Mouse (Mus musculus) stomach, embryonic 16.5 days (tissue): ENCODE measurements around the gene Tjap1. TPM values are rescaled to one million over a fixed set of nuclear protein-coding genes. Genes with fewer than 3 reads are reported as not detected.

Experiments used
- ATAC-seq: fragments of 200-750 bp; cut with Nextera tagmentation; 2 replicates; pipeline ENCODE4 v1.8.0; 2017; ENCODE audit warnings: moderate number of reproducible peaks, moderate TSS enrichment; ENCODE audit not compliant: insufficient read depth, low FRiP score
- H3K27ac ChIP-seq: fragments of 300-500 bp; sonication (generic); 2 replicates; pipeline ENCODE4 v1.5.1; 2014; ENCODE audit warnings: low read length
- H3K27me3 ChIP-seq: fragments of 300-500 bp; sonication (generic); 2 replicates; pipeline ENCODE4 v1.6.1; 2014; ENCODE audit warnings: low read length, control low read depth, mixed read lengths; ENCODE audit not compliant: control insufficient read depth, insufficient read depth
- H3K36me3 ChIP-seq: fragments of 300-500 bp; sonication (generic); 2 replicates; pipeline ENCODE4 v1.6.1; 2014; ENCODE audit warnings: low read length; ENCODE audit not compliant: control insufficient read depth, insufficient read depth
- H3K4me1 ChIP-seq: fragments of 300-500 bp; sonication (generic); 2 replicates; pipeline ENCODE4 v1.6.1; 2014; ENCODE audit warnings: low read length, control low read depth, mixed read lengths; ENCODE audit not compliant: control insufficient read depth, insufficient read depth
- H3K4me2 ChIP-seq: fragments of 300-500 bp; sonication (generic); 2 replicates; pipeline ENCODE4 v1.6.1; 2014; ENCODE audit warnings: low read depth, low read length, mixed read lengths
- H3K4me3 ChIP-seq: fragments of 300-500 bp; sonication (generic); replicated peaks from 2 replicates; pipeline ENCODE4 v1.5.1; 2014; ENCODE audit warnings: mild to moderate bottlenecking, low read length
- H3K9ac ChIP-seq: fragments of 300-500 bp; sonication (generic); 2 replicates; pipeline ENCODE4 v1.6.1; 2014; ENCODE audit warnings: low read length
- H3K9me3 ChIP-seq: fragments of 300-500 bp; sonication (generic); replicated peaks from 2 replicates; pipeline ENCODE4 v1.6.1; 2016; ENCODE audit warnings: low read length, control low read depth; ENCODE audit not compliant: control insufficient read depth
- WGBS: fragments of 180-500 bp; shearing (Covaris S2); extraction: QIAGEN DNeasy Blood & Tissue Kit; methylation state at CpG from one replicate; pipeline ENCODE4 v1.1.7; 2014; 5-methylcytosine and 5-hydroxymethylcytosine counted together
- polyA plus RNA-seq: library from polyadenylated mRNA; unstranded; fragments of >200 nt; fragmentation: Nextera tagmentation; extraction: Ambion mirVana; gene quantifications from 2 replicates; pipeline ENCODE4 v1.2.1, GENCODE M21; 2015

Gene Tjap1
- polyA plus RNA-seq, 1 experiment from 2014 or later: 36.8 TPM

GRCm38 (mm10) chr17:46251174-46251573, 31.7 kb downstream of the Tjap1 start:
- Histone ChIP-seq H3K4me3 (no peak overlapping the region), H3K9ac (no peak overlapping the region), H3K4me2 (no peak overlapping the region), H3K27ac (no peak overlapping the region), H3K9me3 (no peaks in the 10 kb centered on the region), H3K27me3 (peaks cover 13% of the 10 kb centered on the region), H3K36me3 (peaks cover 17% of the 10 kb centered on the region), H3K4me1 (peaks cover 23% of the 10 kb centered on the region)
- ATAC-seq: no peak
- 76% methylated on average over 7 of the region's 7 CpGs for WGBS

GRCm38 (mm10) chr17:46248189-46248522, 34.7 kb downstream of the Tjap1 start:
- Histone ChIP-seq H3K4me1 (peaks cover 15% of the 10 kb centered on the region), H3K27ac (peak overlapping the region; percentile 75), H3K9ac (peak overlapping the region; percentile 96), H3K36me3 (peaks cover 37% of the 10 kb centered on the region), H3K4me3 (peak overlapping the region; percentile 84), H3K27me3 (no peaks in the 10 kb centered on the region), H3K9me3 (no peaks in the 10 kb centered on the region), H3K4me2 (peak overlapping the region; percentile 83)
- peak; percentile 31 for ATAC-seq
- 0% methylated on average over 37 of the region's 37 CpGs for WGBS

DNA sequence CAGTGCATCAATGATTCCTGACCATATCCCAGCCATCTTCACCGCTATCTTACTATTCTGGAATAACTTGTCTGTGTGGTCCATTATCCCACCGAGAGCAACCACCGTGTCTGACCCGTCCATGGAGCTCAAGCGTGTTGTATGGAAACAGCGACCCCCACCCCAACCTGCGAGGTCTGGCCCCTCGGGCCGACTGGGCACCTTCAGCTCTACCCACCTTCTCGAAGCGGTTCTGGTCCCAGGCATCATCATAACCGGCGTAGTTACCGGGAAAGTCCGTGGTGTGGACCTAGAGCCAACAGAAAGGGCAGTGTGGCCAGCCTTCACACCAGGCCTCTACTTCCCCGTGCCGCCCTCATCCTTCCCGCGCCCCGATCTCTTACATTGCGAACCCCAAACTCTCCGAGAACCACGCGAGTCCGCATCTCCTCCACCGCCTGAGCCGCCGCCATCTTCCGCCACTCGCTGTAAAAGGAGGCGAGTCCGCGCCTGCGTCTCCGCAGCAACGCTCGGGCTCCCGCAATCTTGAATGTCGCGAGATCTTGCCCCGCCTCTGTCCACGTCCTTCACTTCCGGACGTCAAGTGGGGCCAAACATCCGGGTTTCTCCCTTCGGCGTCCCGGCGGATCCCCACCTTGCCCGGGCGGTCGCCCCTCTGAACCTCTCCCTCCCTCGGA, 35.2 kb downstream of the Tjap1 start, which contains the start of the genes Polr1c and Yipf3:
Gene Polr1c (minus strand): TSS at position 543 of the 677 bp plus-strand sequence.
Gene Yipf3 (plus strand): TSS at position 569 of the 677 bp plus-strand sequence.
- H3K9ac ChIP-seq: peak within 1 kb of the TSS; percentile 96
- H3K36me3 ChIP-seq: peaks cover 42% of the 10 kb centered on the region
- under 1% methylated on average over 53 of the region's 53 CpGs for WGBS
- H3K27ac ChIP-seq: peak within 1 kb of the TSS; percentile 75
- peaks cover 15% of the 10 kb centered on the region for H3K4me1 ChIP-seq
- H3K4me3 ChIP-seq: peak within 1 kb of the TSS; percentile 84
- H3K4me2 ChIP-seq: peak within 1 kb of the TSS; percentile 83
- peak; percentile 92 for ATAC-seq
- no peaks in the 10 kb centered on the region for H3K27me3 ChIP-seq
- H3K9me3 ChIP-seq: no peaks in the 10 kb centered on the region

GRCm38 (mm10) chr17:46244579-46244978, 38.2 kb downstream of the Tjap1 start:
- H3K4me3 ChIP-seq: no peak overlapping the region
- 66% methylated on average over 10 of the region's 10 CpGs for WGBS
- H3K27ac ChIP-seq: no peak overlapping the region
- ATAC-seq: no peak
- H3K4me1 ChIP-seq: peaks cover 15% of the 10 kb centered on the region
- no peak overlapping the region for H3K4me2 ChIP-seq
- H3K36me3 ChIP-seq: peaks cover 36% of the 10 kb centered on the region
- H3K27me3 ChIP-seq: no peaks in the 10 kb centered on the region
- no peak overlapping the region for H3K9ac ChIP-seq
- no peaks in the 10 kb centered on the region for H3K9me3 ChIP-seq

- Histone ChIP-seq H3K9me3 (no peaks in the 10 kb centered on the region), H3K9ac (no peak overlapping the region), H3K4me1 (peaks cover 8% of the 10 kb centered on the region), H3K4me2 (no peak overlapping the region), H3K36me3 (peaks cover 36% of the 10 kb centered on the region), H3K27ac (no peak overlapping the region), H3K4me3 (no peak overlapping the region), H3K27me3 (no peaks in the 10 kb centered on the region)
- no peak for ATAC-seq
- WGBS: 73% methylated on average over 2 of the region's 2 CpGs
Measured at GRCm38 (mm10) chr17:46243624-46244023, 39.2 kb downstream of the Tjap1 start.

DNA sequence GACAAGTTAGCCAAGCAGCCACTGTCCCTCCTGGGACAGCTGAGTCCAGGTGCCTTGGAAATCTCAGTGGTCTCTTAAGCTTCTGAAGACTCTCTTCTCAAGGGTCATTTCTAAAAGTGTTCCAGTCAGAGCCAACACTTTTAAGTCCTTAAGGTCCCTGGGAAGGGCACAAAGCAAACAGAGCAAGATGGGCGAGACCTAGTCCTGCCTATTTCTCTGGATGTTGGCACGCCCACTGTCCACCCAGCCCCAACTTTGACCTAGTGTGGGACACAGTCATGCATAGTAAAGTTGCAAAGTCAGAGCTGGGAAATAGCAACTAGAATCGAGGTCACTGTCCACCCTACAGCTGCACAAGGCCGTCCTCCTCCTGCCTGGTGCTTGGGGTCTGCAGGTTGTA, 39.8 kb downstream of the Tjap1 start:
- 76% methylated on average over 4 of the region's 4 CpGs for WGBS
- H3K27ac ChIP-seq: no peak overlapping the region; the same call in 1 of the 2 replicates

DNA sequence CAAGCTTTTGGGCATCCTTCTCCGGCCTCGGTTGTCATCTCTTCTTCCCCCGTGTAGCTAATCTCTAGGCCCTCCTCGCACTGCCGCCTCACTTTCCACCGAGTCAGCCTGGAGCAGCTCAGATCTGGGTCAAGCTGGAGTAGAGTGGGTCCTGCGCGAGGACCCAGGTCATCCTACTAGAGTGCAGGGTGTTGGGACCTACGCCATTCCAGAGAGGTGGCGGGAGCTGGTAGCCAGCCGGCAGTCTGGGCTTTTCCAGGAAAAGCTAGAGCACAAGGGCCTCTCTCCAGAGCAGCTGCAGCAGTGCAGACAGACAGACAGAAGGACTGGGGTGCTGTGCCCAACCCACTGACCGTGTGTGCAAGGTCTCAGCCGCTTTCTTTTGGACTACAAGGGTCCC, 40.6 kb downstream of the Tjap1 start:
- Histone ChIP-seq H3K9ac (no peak overlapping the region), H3K27ac (no peak overlapping the region; the same call in 1 of the 2 replicates), H3K4me1 (peaks cover 7% of the 10 kb centered on the region), H3K27me3 (no peaks in the 10 kb centered on the region), H3K9me3 (no peaks in the 10 kb centered on the region), H3K4me2 (no peak overlapping the region), H3K36me3 (peaks cover 38% of the 10 kb centered on the region), H3K4me3 (no peak overlapping the region)
- ATAC-seq: no peak
- 82% methylated on average over 13 of the region's 13 CpGs for WGBS

More for the DNA sequence above, 39.8 kb downstream of the Tjap1 start:
- Histone ChIP-seq H3K4me3 (no peak overlapping the region), H3K9me3 (no peaks in the 10 kb centered on the region), H3K4me2 (no peak overlapping the region), H3K36me3 (peaks cover 36% of the 10 kb centered on the region), H3K27me3 (no peaks in the 10 kb centered on the region), H3K4me1 (peaks cover 7% of the 10 kb centered on the region), H3K9ac (0 out of 2 replicates have a peak overlapping the region, but pooled peaks have one; percentile 4)
- no peak for ATAC-seq

DNA sequence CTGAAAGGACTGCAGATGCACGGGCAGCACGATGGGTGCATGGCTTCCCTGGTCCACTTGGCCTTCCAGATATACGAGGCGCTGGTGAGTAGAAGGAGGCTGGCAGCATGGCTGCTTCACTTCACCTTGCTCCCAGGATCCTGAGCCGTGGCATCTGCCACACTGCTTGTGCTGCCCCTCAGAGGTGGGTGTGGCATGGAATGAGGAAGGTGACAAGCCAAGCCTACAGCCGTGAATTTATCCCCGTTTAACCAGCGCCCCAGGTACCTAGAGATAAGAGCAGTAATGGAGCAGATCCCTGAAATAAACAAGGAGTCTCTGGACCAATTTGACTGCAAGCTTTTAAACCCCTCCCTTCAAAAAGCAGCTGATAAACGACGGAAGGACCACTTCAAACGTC, 41.4 kb downstream of the Tjap1 start:
- no peaks in the 10 kb centered on the region for H3K9me3 ChIP-seq
- H3K4me3 ChIP-seq: no peak overlapping the region
- H3K4me1 ChIP-seq: no peaks in the 10 kb centered on the region; the same call in 1 of the 2 replicates
- H3K27ac ChIP-seq: peak overlapping the region; percentile 13; the same call in 1 of the 2 replicates
- H3K9ac ChIP-seq: no peak overlapping the region
- 51% methylated on average over 11 of the region's 11 CpGs for WGBS
- H3K4me2 ChIP-seq: no peak overlapping the region
- peaks cover 39% of the 10 kb centered on the region for H3K36me3 ChIP-seq
- no peaks in the 10 kb centered on the region for H3K27me3 ChIP-seq
- peak; percentile 54; the same call in 1 of the 2 replicates for ATAC-seq

DNA sequence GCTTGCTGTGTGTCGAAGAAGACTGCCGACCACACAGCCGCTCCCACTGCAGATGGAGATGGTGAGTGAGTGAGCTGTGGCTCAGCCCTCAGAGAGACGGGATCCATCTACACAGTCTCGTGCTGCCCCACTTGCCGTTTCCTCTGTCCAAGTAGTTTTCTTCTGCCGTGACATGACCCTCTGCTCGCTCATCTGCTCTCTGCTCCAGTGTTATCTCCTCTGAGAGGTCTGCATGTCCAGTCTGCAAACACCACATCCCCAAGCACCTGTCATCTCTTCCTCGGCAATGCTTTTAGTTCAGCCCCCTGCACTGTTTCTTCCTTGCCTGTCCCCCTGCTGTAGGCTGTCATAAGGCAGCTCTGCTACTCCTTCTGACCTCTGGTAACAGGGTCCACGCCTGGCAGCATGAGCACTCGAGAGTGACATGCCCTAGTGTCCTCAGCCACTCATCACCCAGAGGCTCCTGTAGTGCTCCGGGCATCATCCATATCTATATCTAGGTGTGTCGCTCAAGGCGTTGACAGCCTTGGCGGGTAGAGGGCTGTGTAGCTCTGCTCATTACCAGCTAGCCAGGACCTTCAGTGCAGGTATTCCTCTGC, 43.2 kb downstream of the Tjap1 start:
- no peaks in the 10 kb centered on the region for H3K27me3 ChIP-seq
- ATAC-seq: no peak
- H3K9ac ChIP-seq: no peak overlapping the region
- no peaks in the 10 kb centered on the region for H3K9me3 ChIP-seq
- no peak overlapping the region for H3K4me2 ChIP-seq
- WGBS: 91% methylated on average over 15 of the region's 15 CpGs
- no peak overlapping the region for H3K27ac ChIP-seq
- H3K4me1 ChIP-seq: no peaks in the 10 kb centered on the region
- H3K36me3 ChIP-seq: peaks cover 29% of the 10 kb centered on the region
- no peak overlapping the region for H3K4me3 ChIP-seq
